Mouse (Mus musculus): ENCODE results near the gene Aldh1a2.

- TF ChIP-seq FLI1 (IDR thresholded peaks at IDR 0.05; ENCODE audit: low read length) (no peak), GATA1 (IDR thresholded peaks at IDR 0.05; ENCODE audit: borderline replicate concordance, low read length) (no peak)
These were observed 38.8 kb downstream of the Aldh1a2 start for GRCm38 (mm10) chr9:71254380-71254779.
